Mouse (Mus musculus) small intestine, adult 2 months (tissue): Measurements from ENCODE around the gene Spata7. TPM values are rescaled to one million over a fixed set of nuclear protein-coding genes. Genes with fewer than 3 reads are reported as not detected.
A peak's percentile ranks its signal among the peaks of the same experiment; 100 is the strongest.

ENCODE experiments used
- H3K27ac ChIP-seq: fragments of 200-500 bp; 2 replicates; pipeline ENCODE4 v1.5.1; 2012; ENCODE audit warnings: low read depth, low read length, control low read depth, inconsistent platforms; ENCODE audit not compliant: insufficient read depth
- H3K27me3 ChIP-seq: fragments of 200-500 bp; 2 replicates; pipeline ENCODE4 v1.6.1; 2012; ENCODE audit warnings: mild to moderate bottlenecking, moderate library complexity, low read length, inconsistent platforms; ENCODE audit not compliant: control insufficient read depth, insufficient read depth
- H3K36me3 ChIP-seq: fragments of 200-500 bp; 2 replicates; pipeline ENCODE4 v1.6.1; 2012; ENCODE audit warnings: mild to moderate bottlenecking, low read length, control low read depth, inconsistent platforms; ENCODE audit not compliant: control insufficient read depth, insufficient read depth
- H3K4me1 ChIP-seq: fragments of 200-500 bp; 2 replicates; pipeline ENCODE4 v1.6.1; 2012; ENCODE audit warnings: low read length, inconsistent platforms, mixed read lengths; ENCODE audit not compliant: control insufficient read depth, insufficient read depth, insufficient read length
- H3K4me3 ChIP-seq: fragments of 200-500 bp; 2 replicates; pipeline ENCODE4 v1.5.1; 2012; ENCODE audit warnings: low read depth, mild to moderate bottlenecking, control low read depth, inconsistent platforms, low read length, moderate library complexity
- CTCF ChIP-seq: fragments of 200-500 bp; IDR thresholded peaks from 2 replicates; pipeline ENCODE4 v1.5.1; 2012; ENCODE audit warnings: low read depth, mild to moderate bottlenecking, control low read depth, inconsistent platforms, low read length, moderate library complexity, mixed read lengths; ENCODE audit not compliant: insufficient replicate concordance, insufficient read length; ENCODE audit errors: extremely low read depth
- POLR2A ChIP-seq: fragments of 200-500 bp; IDR thresholded peaks from 2 replicates; pipeline ENCODE4 v1.6.1; 2012; ENCODE audit warnings: low read depth, mild to moderate bottlenecking, control low read depth, inconsistent platforms, low read length, moderate library complexity
- WGBS: fragments of 180-500 bp; shearing (Covaris S2); methylation state at CpG from one replicate; pipeline ENCODE4 v1.1.7; 2018; 5-methylcytosine and 5-hydroxymethylcytosine counted together
- polyA plus RNA-seq: library from polyadenylated mRNA; depleted of rRNA; stranded (reverse); fragments of >200 nt; gene quantifications from 2 replicates; pipeline ENCODE4 v1.2.3, GENCODE M21; 2012

Spata7 gene
- polyA plus RNA-seq, 1 experiment, result 0.44 TPM

- peaks cover 38% of the 10 kb centered on the region for H3K36me3 ChIP-seq
These were observed 62.3 kb downstream of the Spata7 start for GRCm38 (mm10) chr12:98690230-98690629.

GRCm38 (mm10) chr12:98697202-98697601 is 69.2 kb downstream of the Spata7 start:
- H3K36me3 ChIP-seq, result peaks cover 25% of the 10 kb centered on the region
- TF ChIP-seq POLR2A, result no peak
- H3K27ac ChIP-seq, result no peak overlapping the region
- no peaks in the 10 kb centered on the region for H3K4me1 ChIP-seq
- H3K27me3 ChIP-seq, result no peaks in the 10 kb centered on the region
- H3K4me3 ChIP-seq, result no peak overlapping the region
- 78% methylated on average over 5 of the region's 5 CpGs for WGBS

More at GRCm38 (mm10) chr12:98690230-98690629, 62.3 kb downstream of the Spata7 start:
- TF ChIP-seq CTCF, result no peak
- H3K27ac ChIP-seq, result no peak overlapping the region
- H3K27me3 ChIP-seq, result no peaks in the 10 kb centered on the region
- 89% methylated on average over 8 of the region's 8 CpGs for WGBS
- H3K4me1 ChIP-seq, result no peaks in the 10 kb centered on the region
- H3K4me3 ChIP-seq, result no peak overlapping the region

- TF ChIP-seq CTCF (no peak), POLR2A (no peak)
- Histone ChIP-seq H3K36me3 (peaks cover 32% of the 10 kb centered on the region), H3K27ac (no peak overlapping the region), H3K4me3 (no peak overlapping the region), H3K4me1 (no peaks in the 10 kb centered on the region), H3K27me3 (no peaks in the 10 kb centered on the region)
- WGBS, result 92% methylated on average over 9 of the region's 9 CpGs
These were observed 73.6 kb downstream of the Spata7 start for GRCm38 (mm10) chr12:98701564-98701963.

GRCm38 (mm10) chr12:98703554-98703953 is 75.6 kb downstream of the Spata7 start:
- Histone ChIP-seq H3K27ac (no peak overlapping the region), H3K36me3 (peaks cover 26% of the 10 kb centered on the region), H3K4me3 (no peak overlapping the region), H3K4me1 (no peaks in the 10 kb centered on the region), H3K27me3 (no peaks in the 10 kb centered on the region)
- TF ChIP-seq POLR2A (no peak), CTCF (no peak)
- 80% methylated on average over 2 of the region's 2 CpGs for WGBS

- 88% methylated on average over 10 of the region's 10 CpGs for WGBS
- TF ChIP-seq POLR2A (no peak), CTCF (no peak)
- Histone ChIP-seq H3K27me3 (no peaks in the 10 kb centered on the region), H3K36me3 (peaks cover 24% of the 10 kb centered on the region), H3K27ac (no peak overlapping the region), H3K4me3 (no peak overlapping the region), H3K4me1 (no peaks in the 10 kb centered on the region)
These were observed 76.0 kb downstream of the Spata7 start for GRCm38 (mm10) chr12:98703961-98704360.

GRCm38 (mm10) chr12:98712819-98713218 is 84.9 kb downstream of the Spata7 start:
- TF ChIP-seq POLR2A, result no peak
- TF ChIP-seq CTCF, result no peak
- Histone ChIP-seq H3K36me3 (0 out of 2 replicates have a peak, but pooled peaks cover 2% of the 10 kb centered on the region), H3K27ac (peak overlapping the region; percentile 50), H3K27me3 (no peaks in the 10 kb centered on the region), H3K4me1 (peaks cover 15% of the 10 kb centered on the region; the same call in 1 of the 2 replicates), H3K4me3 (no peak overlapping the region)
- 88% methylated on average over 6 of the region's 6 CpGs for WGBS

- H3K36me3 ChIP-seq, result no peaks in the 10 kb centered on the region
- H3K4me1 ChIP-seq, result peaks cover 15% of the 10 kb centered on the region; the same call in 1 of the 2 replicates
- TF ChIP-seq CTCF (no peak), POLR2A (no peak)
- H3K27me3 ChIP-seq, result no peaks in the 10 kb centered on the region
- H3K27ac ChIP-seq, result peak overlapping the region; percentile 72
- H3K4me3 ChIP-seq, result no peak overlapping the region
- 24% methylated on average over 7 of the region's 7 CpGs for WGBS
These were observed 85.7 kb downstream of the Spata7 start for GRCm38 (mm10) chr12:98713621-98714103.

GRCm38 (mm10) chr12:98714757-98715156 is 86.8 kb downstream of the Spata7 start:
- Histone ChIP-seq H3K4me1 (peaks cover 15% of the 10 kb centered on the region; the same call in 1 of the 2 replicates), H3K27ac (peak overlapping the region; percentile 80), H3K36me3 (no peaks in the 10 kb centered on the region), H3K27me3 (no peaks in the 10 kb centered on the region), H3K4me3 (no peak overlapping the region)
- TF ChIP-seq CTCF (no peak), POLR2A (no peak)
- 23% methylated on average over 11 of the region's 11 CpGs for WGBS
